Mouse (Mus musculus) heart, adult 9 months (tissue): ENCODE data around the gene Stim2.

Experiments
- DNase-seq, 2 experiments: peaks; one replicate each; pipeline ENCODE4 v3.0.0; 2022; ENCODE audit warnings: low spot score in 2 of 2

Gene Stim2

DNA sequence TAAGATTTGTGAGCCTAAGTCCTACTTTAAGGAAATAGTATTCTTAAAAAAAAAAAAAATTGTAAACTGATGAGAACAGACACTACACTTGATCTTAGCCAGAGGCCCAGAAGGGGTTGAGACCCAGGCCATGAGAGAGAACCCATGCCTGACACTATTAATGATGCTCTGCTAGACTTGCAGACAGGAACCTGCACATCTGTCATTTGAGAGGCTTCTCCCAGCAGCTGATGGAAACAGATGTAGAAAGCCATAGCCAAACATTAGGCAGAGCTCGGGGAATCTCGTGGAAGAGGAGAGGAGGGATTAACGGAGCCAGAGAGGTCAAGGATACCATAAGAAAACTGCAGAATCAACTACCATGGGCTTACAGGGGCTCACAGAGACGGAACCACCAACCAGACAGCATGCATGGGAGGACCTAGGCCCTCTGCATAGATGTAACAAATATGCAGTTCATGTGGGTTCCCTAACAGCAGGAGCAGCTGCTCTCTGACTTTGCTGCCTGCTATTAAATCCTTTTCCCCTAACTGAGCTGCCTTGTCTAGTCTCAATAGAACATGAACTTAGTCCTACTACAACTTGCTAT lies 50.9 kb downstream of the Stim2 start:
- DNase-seq, result no peak

DNA sequence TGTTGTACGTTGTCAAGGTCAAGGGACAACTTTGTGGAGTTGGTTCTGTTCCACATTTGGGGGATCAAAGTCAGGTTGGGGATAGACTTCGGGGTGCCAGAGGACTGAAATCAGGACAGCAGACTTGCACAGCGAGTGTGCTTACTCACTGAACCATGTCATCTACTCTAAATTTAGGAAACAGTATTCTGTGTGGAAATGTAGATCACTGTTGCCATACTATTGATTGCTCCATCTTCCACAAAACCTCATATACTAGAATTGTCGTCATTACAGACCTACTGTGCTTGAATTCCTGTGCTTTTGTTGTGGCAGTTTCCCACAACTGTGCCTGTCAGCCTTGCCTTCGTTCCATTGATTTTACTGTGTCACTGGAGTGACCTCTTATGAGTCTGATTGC lies 51.6 kb downstream of the Stim2 start:
- DNase-seq, result no peak

DNA sequence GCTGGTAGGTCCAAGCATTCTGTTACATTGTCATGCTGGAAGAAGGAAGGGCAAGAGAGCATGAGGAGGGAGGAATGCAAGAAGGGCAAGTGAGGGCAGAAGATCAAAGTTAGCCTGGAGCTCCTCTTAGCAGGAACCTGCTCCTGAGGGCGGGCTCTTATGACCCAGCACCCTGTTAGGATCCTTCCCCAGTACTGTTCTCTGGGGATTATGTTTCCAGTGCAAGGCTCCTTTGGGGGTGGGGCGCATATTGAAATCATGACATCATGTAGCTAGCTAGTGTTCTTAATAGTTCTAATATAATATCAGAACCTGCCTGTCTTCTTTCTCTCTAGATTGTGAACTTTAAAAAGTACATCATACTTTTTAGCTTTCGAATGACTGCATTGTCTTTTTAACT lies 52.8 kb downstream of the Stim2 start:
- no peak for DNase-seq

DNA sequence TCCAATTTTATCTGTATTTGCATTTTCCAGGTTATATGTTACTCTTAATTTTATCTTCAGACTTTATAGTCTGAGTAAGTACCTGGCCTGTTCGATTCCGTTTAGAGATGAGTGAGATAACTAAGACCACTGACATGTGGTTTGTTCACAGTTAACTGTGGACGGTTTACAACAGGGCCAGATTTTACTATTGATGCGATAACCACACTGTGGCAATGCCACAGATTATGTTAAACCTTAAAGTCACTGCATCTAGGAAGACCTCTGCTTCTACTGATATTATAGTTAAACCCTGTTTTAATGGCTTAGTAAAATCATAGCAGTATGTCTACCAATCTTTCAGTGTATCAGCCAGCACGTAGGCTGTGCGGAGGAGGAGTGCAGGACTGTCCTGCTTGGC lies 53.9 kb downstream of the Stim2 start:
- no peak for DNase-seq

DNA sequence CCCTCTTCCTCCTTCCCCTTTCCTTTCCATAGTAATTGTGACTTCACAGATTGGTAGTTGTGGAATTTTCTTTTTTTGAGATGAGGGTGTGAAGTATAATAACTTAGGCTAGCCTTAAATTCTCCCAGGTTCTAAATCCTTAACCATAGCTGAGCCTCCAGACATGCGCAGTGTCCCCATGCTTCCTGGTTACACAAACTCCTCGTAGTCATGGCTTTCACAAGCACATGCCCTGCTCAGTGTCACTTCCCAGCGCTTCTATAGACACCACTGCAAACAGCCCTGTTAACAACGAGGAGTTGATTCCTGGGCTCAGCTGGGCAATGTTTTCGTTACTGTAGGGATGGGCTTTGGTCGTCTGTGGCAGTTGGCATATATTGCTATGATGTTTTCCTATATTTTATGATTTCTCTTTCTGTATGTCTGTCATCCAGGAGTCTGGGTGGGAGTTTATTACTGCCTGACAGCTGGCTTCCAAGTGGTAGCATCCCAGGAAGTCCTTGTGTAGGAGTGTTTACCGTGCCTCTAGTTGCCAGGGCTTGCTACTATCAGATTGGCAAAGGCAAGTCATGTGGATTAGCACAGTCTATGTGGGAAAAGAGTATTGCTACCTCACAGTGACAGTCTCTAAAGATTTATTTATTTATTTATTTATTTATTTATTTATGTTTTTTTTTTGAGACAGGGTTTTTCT lies 55.5 kb downstream of the Stim2 start:
- no peak for DNase-seq

DNA sequence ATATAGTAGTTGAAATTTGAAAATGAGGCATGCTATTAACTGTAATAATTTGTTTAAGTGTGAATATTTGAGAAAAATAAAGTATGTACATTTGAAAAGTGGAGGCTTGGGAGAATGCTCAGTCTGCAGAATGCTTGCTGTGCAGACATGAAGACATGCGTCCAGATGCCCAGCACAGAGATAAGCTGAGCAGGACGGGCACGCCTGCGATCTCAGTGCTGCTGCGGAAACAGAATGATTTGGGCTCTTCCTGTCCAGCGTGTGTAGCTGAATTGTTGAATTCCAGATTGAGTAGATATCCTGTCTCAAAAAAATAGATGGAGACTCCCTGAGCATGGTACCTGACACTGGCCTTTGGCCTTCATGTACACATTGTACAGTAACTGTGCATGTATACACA lies 58.0 kb downstream of the Stim2 start:
- DNase-seq, result no peak

DNA sequence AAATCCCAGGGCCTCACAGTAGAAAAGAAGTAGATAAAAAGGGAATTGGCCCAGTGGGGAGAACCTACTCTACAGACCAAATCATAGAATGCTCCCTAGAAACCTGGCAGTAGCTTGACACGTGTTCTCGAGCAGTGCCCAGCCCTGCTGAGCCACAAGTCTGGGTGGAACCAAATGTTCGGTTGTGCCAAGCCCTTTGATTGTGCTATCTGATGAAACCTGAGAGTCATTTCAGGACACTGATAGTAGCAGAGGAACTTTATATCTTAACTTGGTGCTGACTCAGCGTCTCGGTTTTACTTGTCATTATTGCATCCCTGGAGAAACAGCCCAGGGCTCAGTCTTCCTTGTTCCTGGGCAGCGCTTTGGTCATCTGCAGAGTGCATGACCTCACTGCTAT lies 61.7 kb downstream of the Stim2 start:
- DNase-seq, result no peak

DNA sequence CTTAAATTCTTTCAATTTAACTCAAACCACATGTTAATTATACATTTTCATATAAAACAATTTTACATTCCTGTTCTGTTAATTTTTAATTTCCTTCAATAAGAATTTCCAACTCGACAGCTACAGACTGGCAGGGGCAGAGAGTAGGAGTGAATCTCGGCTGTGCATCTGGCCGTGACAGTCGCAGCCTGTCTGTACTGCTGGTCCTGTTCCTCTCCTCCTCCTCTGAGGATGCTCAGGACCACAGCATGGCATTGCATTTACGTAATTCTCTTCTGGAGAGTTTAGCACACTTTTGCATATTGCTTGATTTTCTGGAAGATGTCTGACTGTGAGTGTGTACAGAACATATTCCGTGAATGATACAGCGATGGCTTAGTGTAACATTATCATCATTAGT lies 63.8 kb downstream of the Stim2 start:
- DNase-seq, result no peak

DNA sequence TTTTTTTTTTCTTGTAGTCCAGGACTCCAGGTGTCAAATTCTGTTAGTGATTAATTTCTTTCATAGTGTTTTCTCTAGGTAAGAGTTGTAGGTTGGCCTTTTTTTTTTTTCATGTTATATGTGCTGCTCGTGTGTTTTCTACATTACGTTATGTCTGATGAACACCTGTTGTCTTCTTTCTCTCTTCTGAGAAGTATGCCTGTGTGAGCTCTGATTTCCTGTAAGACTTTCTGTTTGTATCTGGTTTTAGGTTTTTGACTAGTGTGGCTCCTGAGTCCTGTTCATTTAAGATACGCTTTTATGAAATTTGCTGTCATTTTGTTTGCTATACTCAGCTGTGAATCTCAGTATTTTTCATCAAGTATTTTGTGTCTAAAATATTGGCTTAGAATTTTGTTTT lies 69.3 kb downstream of the Stim2 start:
- no peak for DNase-seq

DNA sequence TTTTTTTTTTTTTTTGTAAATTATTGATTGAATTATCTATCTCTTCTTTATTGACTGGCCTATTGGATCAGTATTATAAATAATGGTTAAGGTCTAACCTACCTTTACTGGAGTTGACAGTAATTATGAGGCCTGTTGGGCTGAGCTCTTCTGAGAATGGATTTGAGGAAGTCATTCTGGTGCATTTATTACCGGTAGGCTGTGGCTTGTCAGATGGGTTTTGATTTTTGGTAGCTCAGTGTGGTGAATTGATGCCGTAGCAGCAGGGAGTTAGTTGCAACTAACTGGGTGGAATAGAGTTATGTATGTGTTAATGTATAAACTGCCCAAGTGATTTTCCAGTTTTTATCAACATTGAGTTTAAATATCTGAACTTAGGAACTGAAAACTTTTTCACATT lies 72.2 kb downstream of the Stim2 start:
- DNase-seq, result no peak

DNA sequence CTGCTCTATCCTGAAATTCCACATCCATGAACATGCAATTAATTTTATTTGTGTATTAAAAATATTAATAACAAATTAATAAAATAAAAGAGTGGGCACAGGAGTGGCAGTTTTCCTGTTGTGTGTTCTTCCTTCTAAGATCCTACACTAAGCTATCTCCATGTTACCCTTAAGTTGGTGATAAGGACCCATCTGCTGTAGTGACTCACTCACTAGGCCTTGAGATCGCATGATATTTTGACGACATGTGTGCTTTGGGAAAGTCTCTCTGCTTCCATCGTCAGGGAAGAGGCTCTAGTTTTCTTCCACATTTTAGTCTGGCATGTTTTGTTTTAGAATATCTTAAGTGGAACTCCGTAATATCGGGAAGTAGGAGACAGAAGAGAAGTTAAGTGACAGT lies 73.0 kb downstream of the Stim2 start:
- DNase-seq, result no peak

DNA sequence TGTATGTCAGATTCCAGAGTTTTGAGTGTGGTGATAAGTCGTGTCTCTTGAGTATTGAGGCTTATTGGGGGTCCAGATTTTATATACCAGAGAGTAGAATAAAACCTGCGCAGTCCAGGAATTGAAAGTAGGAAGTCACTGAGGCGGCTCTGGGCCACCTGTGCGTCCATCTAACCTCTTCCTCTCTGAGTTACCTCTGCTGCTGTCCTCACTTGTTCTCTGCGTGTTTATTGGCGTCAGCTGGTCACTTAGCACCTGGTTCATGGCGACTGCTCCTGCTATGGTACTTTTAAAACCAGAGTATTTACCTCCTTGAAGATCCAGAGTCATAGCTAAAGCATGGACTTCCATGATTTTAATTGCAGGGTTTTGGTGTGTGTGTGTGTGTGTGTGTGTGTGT lies 73.4 kb downstream of the Stim2 start:
- DNase-seq, result no peak

DNA sequence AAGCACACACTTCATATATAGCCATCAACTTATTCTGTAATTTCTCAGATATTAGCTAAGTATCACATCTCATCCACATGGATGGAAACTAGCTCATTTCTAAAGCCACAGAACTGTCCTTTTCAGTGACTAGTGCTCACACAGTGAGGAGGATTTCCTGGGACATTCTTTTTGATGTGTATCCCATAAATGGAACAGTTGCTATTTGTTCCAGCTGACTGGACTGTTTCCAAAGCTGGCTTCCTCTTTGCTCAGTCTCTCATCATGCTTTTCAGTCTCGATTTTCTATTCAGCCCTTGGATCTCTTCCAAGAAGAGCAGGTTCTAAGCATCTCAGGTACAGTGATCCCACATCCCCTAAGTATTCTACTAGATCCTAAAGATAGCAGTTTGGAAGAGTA lies 75.0 kb downstream of the Stim2 start:
- peak; percentile 54 to 56 for DNase-seq

DNA sequence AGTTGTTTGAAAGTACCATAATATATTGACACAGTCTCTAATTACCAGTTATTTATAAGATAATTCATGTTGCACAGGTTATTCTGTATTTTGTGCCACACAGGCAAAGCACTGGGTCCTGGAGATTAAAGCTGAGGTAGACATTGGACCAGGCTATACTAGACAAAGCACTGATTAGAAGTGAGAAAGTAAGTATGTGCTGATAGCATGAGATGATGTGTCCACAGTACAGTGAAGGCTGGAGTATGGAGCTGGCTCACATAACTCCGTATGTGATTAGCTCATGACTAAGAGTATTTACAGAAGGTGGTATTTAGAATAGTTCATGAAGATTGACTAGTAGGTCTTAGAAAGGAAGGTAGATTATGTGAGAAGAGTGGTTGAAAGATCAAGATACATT lies 81.7 kb downstream of the Stim2 start:
- DNase-seq, result no peak

DNA sequence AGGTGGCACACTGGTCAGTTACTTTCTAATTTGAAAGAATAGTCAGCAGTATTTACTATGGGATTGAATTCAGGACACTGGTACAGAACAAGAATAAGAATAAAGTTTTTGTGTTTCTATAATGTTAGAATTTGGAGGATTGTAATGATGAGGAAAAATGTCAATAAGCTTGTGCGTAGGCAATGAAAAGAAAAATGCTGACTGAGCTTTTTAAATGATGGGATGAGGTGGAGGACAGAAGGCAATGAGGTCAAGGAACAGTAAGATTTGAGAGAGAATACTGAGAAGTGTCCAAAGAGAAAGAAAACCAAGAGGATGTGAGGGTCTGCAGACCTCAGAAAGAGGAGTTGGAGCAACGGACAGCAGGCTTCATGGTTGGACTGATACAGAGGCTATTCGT lies 89.6 kb downstream of the Stim2 start:
- no peak for DNase-seq

DNA sequence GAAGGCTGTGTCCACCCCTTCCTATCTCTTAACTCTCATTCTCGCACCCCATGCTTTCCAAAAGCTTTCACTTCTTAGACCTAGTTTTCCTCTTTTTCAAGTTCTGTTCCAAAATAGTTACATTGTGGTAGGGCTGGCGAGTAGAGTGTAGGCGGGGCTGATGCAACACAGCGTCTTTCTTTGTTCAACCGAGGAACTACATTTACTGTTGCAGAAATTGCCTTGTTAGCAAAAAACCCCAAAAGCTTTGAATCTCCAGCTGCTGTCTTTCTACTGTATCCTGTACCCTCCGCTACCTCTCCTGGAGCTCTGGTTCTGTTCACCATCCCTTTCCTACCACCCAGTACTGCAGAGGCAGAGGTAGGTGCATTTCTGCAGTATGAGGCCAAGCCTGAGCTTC lies 99.9 kb downstream of the Stim2 start:
- no peak for DNase-seq

DNA sequence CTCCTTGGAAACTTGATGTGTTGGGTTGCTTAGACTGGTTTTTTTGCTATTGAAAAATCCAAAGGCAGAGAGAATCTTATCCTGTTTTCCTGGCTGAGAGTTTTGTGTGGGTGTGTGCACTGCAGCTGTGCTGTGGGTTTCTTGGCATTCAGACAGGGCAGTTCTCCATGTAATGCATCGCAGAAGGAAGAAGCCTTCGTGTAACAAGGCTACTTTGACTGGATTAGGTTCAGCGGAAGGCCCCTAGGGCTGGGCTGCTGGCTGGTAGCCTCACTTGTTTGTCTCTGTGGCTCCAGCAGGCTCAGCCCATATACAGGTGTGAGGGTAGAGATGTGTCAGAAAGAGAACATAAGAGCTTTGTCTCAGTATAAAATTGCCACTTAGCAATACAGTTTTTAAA lies 102.6 kb downstream of the Stim2 start:
- peak; percentile 20 to 39 for DNase-seq

DNA sequence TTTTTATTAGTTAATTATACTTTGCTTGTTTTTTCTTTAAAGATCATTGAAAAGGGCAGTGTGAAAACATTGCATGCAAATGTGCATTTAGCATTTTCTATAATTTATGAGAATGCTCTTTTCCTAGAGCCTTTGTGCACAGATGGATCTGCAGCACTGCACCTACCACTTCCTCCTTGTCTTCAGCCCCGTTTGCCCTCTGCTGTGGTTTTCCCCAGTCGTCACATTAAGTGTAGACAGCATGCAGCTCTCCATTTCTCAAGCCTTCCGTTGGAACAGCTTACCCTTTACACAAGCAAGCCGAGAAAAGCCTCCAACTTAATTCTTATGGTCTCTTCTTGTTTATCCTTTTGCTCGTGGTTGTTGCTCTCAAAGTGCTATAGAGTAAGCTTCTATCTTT lies 103.0 kb downstream of the Stim2 start:
- DNase-seq, result no peak

DNA sequence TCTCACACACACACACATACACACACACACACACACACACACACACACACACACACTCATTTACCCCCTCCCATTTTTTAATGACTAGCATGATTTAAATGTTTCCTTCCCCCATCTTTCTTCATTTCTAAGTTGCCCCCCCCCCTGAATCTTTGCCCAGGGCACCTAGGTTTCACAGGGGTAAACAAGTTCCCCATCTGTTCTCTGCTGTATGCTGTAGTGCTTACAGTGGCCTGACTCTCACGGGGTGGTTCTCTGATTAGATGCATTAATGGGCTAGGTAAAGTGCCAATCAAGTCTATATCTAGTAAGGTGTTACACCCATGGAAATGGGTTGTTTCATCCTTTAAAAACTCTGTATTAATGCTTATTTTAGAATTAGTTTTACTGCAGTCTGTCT lies 103.7 kb downstream of the Stim2 start:
- DNase-seq, result no peak

DNA sequence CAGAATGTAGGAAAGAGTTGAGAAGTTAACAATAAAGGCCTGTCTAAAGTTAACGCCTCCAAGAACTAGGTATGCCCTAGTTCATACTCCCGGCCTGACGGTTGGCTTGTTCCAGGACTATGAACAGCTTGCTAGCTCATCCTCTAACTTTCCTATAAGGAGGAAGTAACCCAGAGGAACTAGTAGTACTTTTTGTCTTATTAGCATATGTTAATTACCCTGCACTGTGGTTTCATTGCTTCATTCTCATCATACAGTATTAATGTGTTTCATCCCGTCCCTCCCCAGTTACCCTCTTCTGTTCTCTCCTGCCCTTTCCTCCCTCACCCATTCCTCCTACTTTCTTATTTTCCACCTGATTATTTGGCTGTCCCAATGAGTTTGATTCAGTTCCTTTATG lies 108.4 kb downstream of the Stim2 start:
- no peak for DNase-seq

DNA sequence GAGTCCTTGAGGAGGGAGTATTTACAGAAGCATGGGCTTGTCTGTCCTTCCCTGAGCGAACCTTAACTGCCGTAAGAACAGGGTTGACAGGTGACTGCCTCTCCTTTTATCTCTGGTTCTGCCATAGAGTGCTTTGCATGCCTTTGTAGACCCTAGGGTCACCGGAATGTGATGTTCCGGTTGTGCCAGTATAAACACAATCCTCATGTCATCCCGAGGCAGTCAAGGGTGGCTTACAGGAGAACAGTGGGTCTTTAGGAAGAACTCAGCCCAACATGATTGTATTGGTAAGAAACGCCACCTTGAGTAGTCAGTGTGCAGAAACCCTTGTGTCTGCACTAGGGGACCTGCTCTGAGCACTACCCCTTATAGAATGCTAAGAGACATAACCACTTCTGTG lies 108.8 kb downstream of the Stim2 start:
- no peak for DNase-seq

DNA sequence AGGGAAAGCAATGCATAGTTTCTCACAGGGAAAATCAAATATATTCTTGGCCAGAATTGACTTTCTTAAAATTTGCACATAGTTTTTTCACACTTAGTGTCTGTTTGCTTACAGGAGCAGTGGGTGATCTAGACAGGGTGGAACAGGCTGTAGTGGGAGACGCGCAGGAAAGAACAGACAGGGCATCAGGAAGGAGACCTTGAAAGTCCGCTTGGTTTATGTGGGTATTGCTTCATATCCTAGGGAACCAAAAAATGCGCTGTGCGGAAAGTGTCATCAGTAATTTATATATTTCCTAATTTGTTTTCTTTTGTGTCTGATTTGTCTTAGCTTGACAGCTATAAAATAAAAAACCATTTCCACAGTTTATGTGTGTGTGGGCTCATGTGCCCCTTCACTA lies 110.8 kb downstream of the Stim2 start:
- no peak for DNase-seq

DNA sequence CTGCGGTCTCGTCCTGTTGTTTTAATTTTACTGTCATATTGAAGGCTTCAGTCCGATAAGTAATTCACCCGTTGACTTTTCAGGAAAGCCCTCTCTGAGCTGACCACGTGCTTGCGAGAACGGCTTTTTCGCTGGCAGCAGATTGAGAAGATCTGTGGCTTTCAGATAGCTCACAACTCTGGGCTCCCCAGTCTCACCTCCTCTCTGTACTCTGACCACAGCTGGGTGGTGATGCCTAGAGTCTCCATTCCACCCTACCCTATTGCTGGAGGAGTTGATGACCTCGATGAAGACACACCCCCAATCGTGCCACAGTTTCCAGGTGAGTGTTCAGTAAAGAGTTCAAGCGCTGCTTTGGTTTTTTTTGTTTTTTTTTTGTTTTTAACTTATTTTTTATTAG lies 112.5 kb downstream of the Stim2 start:
- no peak for DNase-seq

DNA sequence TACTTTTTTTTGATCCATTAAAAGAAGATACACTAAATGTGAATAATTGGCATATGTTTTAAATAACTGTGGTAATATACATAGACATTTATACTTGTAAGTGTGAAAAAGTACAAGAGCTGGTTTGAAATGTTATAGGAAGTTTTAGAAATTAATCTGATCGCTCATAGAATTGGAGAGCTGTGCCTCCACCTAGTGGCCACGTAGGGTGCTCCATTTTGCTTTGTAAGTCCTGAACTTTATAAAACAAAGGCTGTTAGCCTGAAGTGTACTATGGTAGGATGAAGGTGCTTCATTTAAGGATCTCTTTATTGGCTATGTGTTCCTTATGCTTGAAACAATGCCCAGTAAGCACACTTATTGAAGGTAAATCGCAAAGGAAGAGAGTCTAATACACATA lies 115.0 kb downstream of the Stim2 start:
- DNase-seq, result peak in 1 of 2 experiments; percentile 51
